Mouse (Mus musculus): ENCODE measurements around the gene Lekr1. TPM values are rescaled to one million over a fixed set of nuclear protein-coding genes. Genes with fewer than 3 reads are reported as not detected.
"Not testable (repeated sequence)": the region's sequence is repeated elsewhere in the genome, so short reads cannot be mapped to it uniquely, and the experiment has no call there.

Gene Lekr1
- total RNA-seq, 1 experiment from 2014 or later: not detected

- ATAC-seq (replicated peaks; ENCODE audit: insufficient number of reproducible peaks, low FRiP score, low TSS enrichment, poor library complexity, severe bottlenecking): no peak
These were observed 57.6 kb downstream of the Lekr1 start for GRCm38 (mm10) chr3:65723664-65724063.

GRCm38 (mm10) chr3:65737816-65738215 lies 71.8 kb downstream of the Lekr1 start:
- no peak for ATAC-seq (replicated peaks; ENCODE audit: insufficient number of reproducible peaks, low FRiP score, low TSS enrichment, poor library complexity, severe bottlenecking)

- no peak for ATAC-seq (replicated peaks; ENCODE audit: insufficient number of reproducible peaks, low FRiP score, low TSS enrichment, poor library complexity, severe bottlenecking)
These were observed 78.9 kb downstream of the Lekr1 start for GRCm38 (mm10) chr3:65744936-65745335.

- no peak for ATAC-seq (replicated peaks; ENCODE audit: insufficient number of reproducible peaks, low FRiP score, low TSS enrichment, poor library complexity, severe bottlenecking)
These were observed 98.8 kb downstream of the Lekr1 start for GRCm38 (mm10) chr3:65764511-65765508.

- ATAC-seq (replicated peaks; ENCODE audit: insufficient number of reproducible peaks, low FRiP score, low TSS enrichment, poor library complexity, severe bottlenecking): no peak
These were observed 100.4 kb downstream of the Lekr1 start for GRCm38 (mm10) chr3:65766387-65766786.

- ATAC-seq (replicated peaks; ENCODE audit: insufficient number of reproducible peaks, low FRiP score, low TSS enrichment, poor library complexity, severe bottlenecking): no peak
These were observed 101.3 kb downstream of the Lekr1 start for GRCm38 (mm10) chr3:65767202-65767862.

GRCm38 (mm10) chr3:65769666-65770065 lies 103.6 kb downstream of the Lekr1 start:
- not testable (repeated sequence) for ATAC-seq (replicated peaks; ENCODE audit: insufficient number of reproducible peaks, low FRiP score, low TSS enrichment, poor library complexity, severe bottlenecking)

- ATAC-seq (replicated peaks; ENCODE audit: insufficient number of reproducible peaks, low FRiP score, low TSS enrichment, poor library complexity, severe bottlenecking): no peak
These were observed 107.9 kb downstream of the Lekr1 start for GRCm38 (mm10) chr3:65773910-65774309.

GRCm38 (mm10) chr3:65775096-65775495 lies 109.1 kb downstream of the Lekr1 start:
- no peak for ATAC-seq (replicated peaks; ENCODE audit: insufficient number of reproducible peaks, low FRiP score, low TSS enrichment, poor library complexity, severe bottlenecking)

GRCm38 (mm10) chr3:65782246-65782645 lies 116.2 kb downstream of the Lekr1 start:
- no peak for ATAC-seq (replicated peaks; ENCODE audit: insufficient number of reproducible peaks, low FRiP score, low TSS enrichment, poor library complexity, severe bottlenecking)

GRCm38 (mm10) chr3:65790076-65790685 lies 124.2 kb downstream of the Lekr1 start:
- no peak for ATAC-seq (replicated peaks; ENCODE audit: insufficient number of reproducible peaks, low FRiP score, low TSS enrichment, poor library complexity, severe bottlenecking)

GRCm38 (mm10) chr3:65793561-65793960 lies 127.5 kb downstream of the Lekr1 start:
- no peak for ATAC-seq (replicated peaks; ENCODE audit: insufficient number of reproducible peaks, low FRiP score, low TSS enrichment, poor library complexity, severe bottlenecking)

GRCm38 (mm10) chr3:65794711-65795110 lies 128.7 kb downstream of the Lekr1 start:
- no peak for ATAC-seq (replicated peaks; ENCODE audit: insufficient number of reproducible peaks, low FRiP score, low TSS enrichment, poor library complexity, severe bottlenecking)

- ATAC-seq (replicated peaks; ENCODE audit: insufficient number of reproducible peaks, low FRiP score, low TSS enrichment, poor library complexity, severe bottlenecking): no peak
These were observed 131.5 kb downstream of the Lekr1 start for GRCm38 (mm10) chr3:65797345-65798137.

- no peak for ATAC-seq (replicated peaks; ENCODE audit: insufficient number of reproducible peaks, low FRiP score, low TSS enrichment, poor library complexity, severe bottlenecking)
These were observed 134.9 kb downstream of the Lekr1 start for GRCm38 (mm10) chr3:65800962-65801361.

GRCm38 (mm10) chr3:65802185-65802584 lies 136.2 kb downstream of the Lekr1 start:
- ATAC-seq (replicated peaks; ENCODE audit: insufficient number of reproducible peaks, low FRiP score, low TSS enrichment, poor library complexity, severe bottlenecking): no peak

- ATAC-seq (replicated peaks; ENCODE audit: insufficient number of reproducible peaks, low FRiP score, low TSS enrichment, poor library complexity, severe bottlenecking): no peak
These were observed 136.8 kb downstream of the Lekr1 start for GRCm38 (mm10) chr3:65802868-65803267.

GRCm38 (mm10) chr3:65814881-65815280 lies 148.9 kb downstream of the Lekr1 start:
- no peak for ATAC-seq (replicated peaks; ENCODE audit: insufficient number of reproducible peaks, low FRiP score, low TSS enrichment, poor library complexity, severe bottlenecking)

- no peak for ATAC-seq (replicated peaks; ENCODE audit: insufficient number of reproducible peaks, low FRiP score, low TSS enrichment, poor library complexity, severe bottlenecking)
These were observed 150.0 kb downstream of the Lekr1 start for GRCm38 (mm10) chr3:65816012-65816411.
